Mouse (Mus musculus) left cerebral cortex, postnatal 14 days (tissue): Measurements from ENCODE around the gene Txndc9. TPM values are rescaled to one million over a fixed set of nuclear protein-coding genes. Genes with fewer than 3 reads are reported as not detected.

Experiments used
- DNase-seq, 2 experiments: peaks; one replicate each; pipeline ENCODE4 v3.0.0; 2021 to 2022; ENCODE audit warnings: low spot score in 2 of 2, mixed read lengths in 1 of 2
- intact Hi-C: fragments of 180-260 bp; cut with DNase I; formaldehyde crosslinking; loops from one replicate; pipeline ENCODE4 v1.15.1; 2025
- long read RNA-seq, 2 experiments: library from polyadenylated mRNA; stranded (forward); transcript quantifications; one replicate each; pipeline ENCODE4 v2.0.0; 2021
- total RNA-seq, 2 experiments: library from RNA; stranded (reverse); gene quantifications; 2 replicates each; pipeline ENCODE4 v1.2.3; 2021

The Txndc9 gene
- 10 to 100 TPM; 54.8 to 59.9 TPM for total RNA-seq
- long read RNA-seq, experiment 1, transcript Txndc9-201 (5 exons, 3,381 nt): major isoform, 22 of 58 reads
- long read RNA-seq, experiment 1, transcript Txndc9-207 (5 exons, 1,444 nt): minor isoform, 16 of 58 reads
- long read RNA-seq, experiment 1, transcript Txndc9-208 (5 exons, 1,699 nt): minor isoform, 10 of 58 reads
- long read RNA-seq, experiment 1, partial matches to known transcripts: 2 of 58 reads
- long read RNA-seq, experiment 1, other reads (novel, unspliced or antisense): 6 of 58 reads
- long read RNA-seq, experiment 2, transcript Txndc9-201 (5 exons, 3,381 nt): major isoform, 18 of 39 reads
- long read RNA-seq, experiment 2, transcript Txndc9-207 (5 exons, 1,444 nt): minor isoform, 10 of 39 reads
- long read RNA-seq, experiment 2, partial matches to known transcripts: 3 of 39 reads
- long read RNA-seq, experiment 2, other reads (novel, unspliced or antisense): 4 of 39 reads

DNA sequence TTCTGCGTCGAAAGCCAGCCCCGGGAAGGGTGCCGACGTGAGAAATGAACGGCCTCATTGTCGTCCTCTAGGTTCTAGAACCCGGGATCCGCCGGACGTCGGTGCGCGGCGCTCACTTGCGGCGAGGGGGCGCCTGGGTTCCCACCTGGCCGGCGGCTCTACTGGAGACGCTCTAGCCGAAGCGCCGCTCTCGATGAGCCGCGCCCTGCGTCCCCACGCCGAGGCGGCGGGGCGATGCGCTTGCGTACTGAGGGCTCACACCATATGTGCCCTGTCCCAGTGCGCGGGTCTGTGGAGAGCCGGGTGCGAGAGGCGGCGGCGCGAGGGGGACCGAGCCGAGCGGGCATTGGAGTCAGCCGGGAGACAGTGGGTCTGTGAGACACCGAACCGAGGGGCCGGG is at the start of gene Txndc9, which contains the start of gene Eif5b:
TSS of gene Txndc9 (minus strand) at position 27 of the 400 bp plus-strand sequence.
TSS of gene Eif5b (plus strand) at position 144 of the 400 bp plus-strand sequence.
- DNase-seq: peak; percentile 96 to 97
- intact Hi-C loops: loop anchor here (5.0 kb wide), 1 partner anchor 106 kb away; the partner anchor contains the start of genes Mitd1 and Mrpl30

DNA sequence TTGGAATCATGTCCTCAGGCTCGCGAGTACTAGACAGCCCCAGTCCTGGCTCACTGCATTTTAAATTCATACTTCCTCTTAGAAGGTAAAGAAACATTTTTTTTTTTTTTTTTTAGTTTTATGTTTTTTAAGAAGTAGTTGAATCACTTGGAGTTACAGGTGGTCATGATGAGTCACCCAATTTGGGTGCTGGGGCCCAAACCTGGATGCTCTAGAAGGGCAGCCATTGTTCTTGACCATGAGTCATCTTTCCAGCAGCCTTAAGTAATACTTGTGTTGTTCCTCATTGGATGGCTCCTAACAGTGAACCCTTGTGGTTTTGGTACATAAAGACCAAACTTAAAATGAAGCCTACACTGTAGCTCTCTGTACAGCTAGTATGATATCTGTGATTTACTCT is 41.2 kb upstream of the Txndc9 start:
- no peak for DNase-seq
- intact Hi-C loops: no loop called here

DNA sequence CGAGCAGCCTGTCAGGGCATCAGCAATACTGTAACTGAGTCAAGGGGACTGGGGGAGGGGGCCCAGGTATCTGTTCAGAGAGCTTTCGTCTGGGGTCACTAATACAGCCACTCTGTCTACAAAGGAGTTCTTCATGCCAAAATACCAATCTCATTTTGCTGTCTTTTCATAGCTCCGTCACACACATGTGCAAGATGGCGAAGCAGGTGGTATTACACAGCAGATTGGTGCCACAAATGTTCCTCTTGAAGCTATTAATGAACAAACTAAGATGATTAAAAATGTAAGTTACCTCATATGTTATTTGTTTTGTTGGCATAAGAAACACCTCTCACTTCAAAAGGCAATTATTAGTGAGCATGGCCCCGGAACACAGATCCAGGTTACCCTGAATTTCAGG is 39.7 kb upstream of the Txndc9 start:
- no peak for DNase-seq
- intact Hi-C loops: no loop called here

DNA sequence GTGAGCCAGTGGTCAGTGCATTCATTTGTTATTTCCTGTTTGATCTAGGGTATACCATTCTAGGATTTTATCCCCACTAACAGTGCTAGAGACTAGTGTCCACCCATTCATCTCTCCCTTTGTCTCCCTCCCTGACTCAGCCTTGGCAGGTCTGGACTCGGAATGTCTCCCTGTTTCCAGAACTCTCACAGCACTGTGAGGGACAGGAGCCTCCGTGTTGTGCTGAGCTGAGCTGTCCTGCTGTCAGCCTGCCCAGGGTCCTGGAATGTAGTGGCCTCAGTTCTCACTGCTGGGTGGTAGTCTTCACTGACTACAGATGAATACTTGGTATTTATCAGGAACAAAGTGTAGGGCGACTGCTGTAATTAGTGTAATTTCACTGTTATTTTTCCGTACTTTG is 37.8 kb upstream of the Txndc9 start:
- intact Hi-C loops: no loop called here
- no peak for DNase-seq

DNA sequence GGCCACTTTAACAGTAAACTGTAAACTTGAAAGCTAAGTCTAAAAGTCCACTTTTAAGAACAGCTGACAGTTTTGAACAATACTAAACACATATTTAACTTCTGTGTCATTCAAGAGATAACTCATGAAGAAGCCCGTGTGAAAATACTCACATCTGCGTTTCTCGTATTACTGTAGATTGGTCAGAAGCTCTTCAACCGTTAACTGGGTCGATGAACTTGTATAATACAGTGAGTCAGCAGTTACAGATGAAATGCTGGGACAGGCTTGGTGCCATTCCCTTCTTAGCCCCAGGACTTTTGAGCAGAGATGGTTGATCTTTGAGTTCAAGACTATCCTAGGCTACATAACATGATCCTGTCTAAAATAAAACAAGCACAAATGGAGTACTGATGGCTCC is 33.7 kb upstream of the Txndc9 start:
- DNase-seq: no peak
- intact Hi-C loops: no loop called here

DNA sequence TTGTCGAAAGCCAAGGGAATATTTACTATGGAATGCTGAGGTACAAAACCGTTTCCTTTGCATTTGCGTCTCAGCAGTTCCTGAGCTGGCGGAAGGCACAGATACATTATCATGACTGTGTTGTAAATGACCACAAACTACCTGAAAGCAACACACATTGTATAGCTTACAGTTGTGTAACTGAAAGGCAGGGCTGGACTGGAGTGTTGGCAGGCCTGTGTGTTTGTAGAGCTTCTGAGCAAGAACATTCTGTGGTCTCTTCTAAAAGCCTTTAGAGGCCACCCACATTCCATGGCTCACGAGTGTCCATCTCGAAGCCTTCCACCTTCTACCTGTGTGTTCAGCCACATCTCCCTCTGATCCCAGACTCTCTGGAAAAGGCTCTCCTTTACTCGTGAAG is 29.6 kb upstream of the Txndc9 start:
- no peak for DNase-seq
- intact Hi-C loops: no loop called here

DNA sequence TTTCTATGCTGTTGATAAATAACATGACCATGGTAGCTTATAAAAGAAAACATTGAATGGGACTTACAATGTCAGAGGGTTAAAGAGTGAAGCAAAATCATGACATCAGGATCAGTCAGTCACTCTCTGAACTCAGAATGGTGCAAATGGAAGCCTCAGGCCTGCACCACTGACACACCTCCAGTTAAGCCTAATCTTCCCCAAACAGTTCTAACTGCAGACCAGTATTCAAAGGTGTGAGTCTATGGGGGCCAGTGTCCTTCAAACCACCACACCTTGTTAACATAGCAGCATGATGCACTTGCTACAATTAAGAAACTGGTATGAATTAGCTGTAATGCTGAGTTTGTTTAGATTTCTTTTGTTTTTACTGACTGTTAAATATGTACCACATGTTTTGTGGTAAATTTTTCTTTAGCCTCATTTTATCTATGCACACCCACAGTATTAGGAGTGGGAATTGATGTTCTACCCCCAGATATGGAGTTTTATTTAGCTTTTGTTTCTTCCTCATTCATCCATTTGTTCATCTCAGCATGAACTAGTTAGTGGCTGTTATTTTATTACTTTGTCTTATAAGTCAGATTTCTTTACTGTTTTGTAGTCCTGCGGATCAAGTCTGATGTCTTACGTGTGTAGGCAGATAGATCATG is 17.0 kb upstream of the Txndc9 start:
- intact Hi-C loops: no loop called here

DNA sequence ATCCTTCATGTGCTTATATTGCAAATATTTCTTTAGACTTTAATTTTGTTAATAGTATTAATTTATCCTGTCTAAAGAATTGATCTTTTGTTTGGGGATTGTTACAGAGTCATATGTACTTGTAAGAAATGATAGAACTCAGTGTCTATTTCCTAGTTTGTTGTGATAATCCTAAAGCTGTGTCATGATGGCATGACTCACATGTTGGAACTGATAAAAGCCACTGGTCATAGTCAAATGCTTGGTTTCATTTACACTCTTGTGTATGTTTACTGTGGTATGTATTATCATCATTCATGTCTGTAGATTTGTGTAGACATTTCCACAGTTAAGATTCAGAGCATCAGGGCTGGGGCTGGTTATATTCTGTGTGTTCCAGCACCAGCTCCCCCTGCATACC is 14.8 kb upstream of the Txndc9 start:
- intact Hi-C loops: no loop called here
- DNase-seq: no peak

More for the DNA sequence above, 17.0 kb upstream of the Txndc9 start:
- no peak for DNase-seq

DNA sequence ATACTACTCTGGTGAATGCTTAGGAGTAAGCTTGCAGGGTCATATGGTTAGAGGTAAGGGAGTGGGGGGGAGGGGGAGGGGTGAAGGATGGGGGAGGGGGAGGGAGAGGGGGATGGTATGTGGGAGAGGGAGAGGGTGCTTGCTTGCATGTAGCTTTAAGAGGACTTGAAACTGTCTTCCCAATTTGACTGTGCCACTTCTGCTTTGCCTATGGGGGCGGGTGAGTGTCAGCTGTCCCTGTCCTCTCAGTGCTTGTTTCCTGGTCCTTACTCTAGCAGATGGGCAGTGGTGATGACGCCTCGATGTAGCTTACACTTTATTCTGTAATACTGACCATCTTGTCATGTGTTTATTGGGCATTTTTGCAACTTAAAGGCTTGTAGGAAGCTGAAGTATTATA is 14.4 kb upstream of the Txndc9 start:
- intact Hi-C loops: no loop called here
- DNase-seq: no peak

DNA sequence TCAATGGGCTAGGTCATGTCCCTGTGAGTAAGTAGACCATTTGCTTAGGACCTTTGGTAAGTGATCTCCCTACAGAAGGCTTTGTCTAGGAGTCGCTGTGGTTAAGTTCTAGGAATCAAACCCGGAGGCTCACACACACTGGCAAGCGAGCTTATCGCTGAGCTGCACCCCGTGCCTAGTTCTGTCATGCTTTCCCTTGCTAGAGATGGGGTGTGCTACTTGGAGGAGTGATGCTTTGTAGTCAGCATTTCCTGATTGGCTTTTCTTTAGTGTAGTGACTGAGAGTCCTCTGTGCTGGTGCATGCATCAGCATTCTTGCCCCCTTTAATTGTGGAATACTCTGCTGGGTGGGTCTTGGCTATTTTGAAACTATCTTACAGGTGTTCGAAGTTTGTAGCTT is 14.0 kb upstream of the Txndc9 start:
- intact Hi-C loops: no loop called here

DNA sequence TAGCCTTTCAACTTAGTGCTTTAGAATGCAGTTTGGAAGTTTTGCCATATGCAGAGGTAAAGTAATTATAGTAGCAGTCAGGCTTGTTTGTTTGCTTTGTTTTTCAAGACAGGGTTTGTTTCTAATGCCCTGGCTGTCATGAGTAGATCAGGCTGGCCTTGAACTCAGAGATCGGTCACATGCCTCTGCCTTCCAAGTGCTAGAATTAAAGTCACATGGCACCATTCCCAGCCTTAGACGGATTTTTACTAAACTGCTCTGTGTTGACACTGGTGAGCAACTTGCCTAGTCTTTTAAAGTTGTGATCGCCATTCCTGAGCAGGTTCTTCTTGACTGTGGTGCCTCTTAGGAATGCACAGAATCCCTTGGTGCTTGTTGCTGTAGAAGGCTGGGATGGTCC is 9.0 kb upstream of the Txndc9 start:
- intact Hi-C loops: no loop called here

More for the DNA sequence above, 14.0 kb upstream of the Txndc9 start:
- no peak for DNase-seq

DNA sequence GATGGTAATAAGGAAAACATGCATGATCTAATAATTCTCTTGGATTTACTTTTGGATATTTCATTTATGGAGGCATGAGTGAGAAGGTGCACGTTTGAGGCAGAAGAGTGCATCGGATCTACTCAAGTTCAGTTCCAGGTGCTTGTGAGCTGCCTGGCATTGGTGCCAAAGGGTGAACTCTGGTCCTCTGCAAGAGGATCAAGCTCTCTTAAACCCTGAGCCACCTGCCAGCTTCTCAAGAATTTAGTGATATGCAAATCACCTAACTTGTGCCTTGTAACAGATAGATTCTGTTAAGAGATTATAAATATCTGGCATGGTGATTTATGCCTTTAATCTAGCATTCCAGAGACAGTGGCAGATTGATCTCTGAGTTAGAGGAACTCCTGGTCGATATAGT is 5.4 kb upstream of the Txndc9 start:
- no peak for DNase-seq
- intact Hi-C loops: no loop called here

More for the DNA sequence above, 9.0 kb upstream of the Txndc9 start:
- no peak for DNase-seq

DNA sequence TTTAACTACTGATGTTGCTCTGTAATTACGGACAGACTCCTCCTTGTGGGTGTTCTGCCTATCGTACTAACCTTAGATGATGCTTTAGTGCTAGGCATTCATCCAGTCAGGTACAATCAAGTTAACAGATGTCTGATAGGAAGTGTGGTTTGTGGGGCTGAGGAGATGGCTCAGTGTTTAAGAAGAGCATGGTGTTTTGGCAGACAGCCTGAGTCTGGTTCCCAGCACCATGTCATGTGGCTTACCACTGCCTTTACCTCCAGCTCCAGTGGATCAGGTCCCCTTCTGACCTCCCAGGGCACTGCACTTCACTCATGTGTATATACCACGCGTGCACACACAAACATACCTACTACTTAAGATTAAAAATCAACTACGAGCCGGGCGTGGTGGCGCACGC is 4.3 kb upstream of the Txndc9 start:
- intact Hi-C loops: no loop called here
- no peak for DNase-seq

DNA sequence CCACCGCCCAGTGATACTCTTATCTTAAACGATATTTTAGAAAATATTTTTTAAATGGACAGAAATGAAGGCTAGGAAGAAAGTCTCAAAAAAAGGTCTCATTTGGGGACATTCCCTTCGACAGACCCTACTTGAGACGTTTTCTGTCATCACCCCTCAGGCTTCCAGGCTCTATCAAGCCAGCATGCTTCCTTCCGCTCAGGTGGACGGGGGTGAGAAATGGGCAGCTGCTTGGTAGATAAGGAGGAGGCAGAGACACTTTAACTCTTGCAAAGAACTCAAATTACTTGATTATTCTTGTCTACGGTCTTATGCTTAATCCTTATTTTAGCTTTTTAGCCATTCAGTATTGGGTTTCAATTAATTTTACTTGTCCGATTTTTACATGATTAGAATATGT is 3.2 kb upstream of the Txndc9 start:
- no peak for DNase-seq
- intact Hi-C loops: no loop called here

DNA sequence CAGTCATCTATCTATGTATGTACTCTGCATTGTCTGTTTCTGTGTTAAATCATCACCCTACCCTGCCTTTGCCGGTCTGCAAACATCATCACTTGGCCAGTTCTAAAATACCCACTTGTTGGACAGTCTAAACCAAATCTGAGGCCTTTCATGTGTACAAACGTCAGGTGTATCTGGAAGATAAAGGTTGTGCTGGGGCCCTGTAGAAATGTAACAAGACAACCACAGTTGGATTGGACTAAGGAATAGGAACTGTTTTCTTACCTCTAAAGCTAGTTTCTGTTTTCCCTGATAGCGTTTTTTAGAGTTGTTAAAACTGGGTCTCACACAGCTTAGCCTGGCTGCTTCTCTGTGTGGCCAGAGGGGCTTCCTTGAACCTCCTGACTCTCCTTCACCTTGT is 1.9 kb upstream of the Txndc9 start:
- intact Hi-C loops: loop anchor here (5.0 kb wide), 1 partner anchor 107 kb away; the partner anchor contains the start of genes Mitd1 and Mrpl30
- no peak for DNase-seq

DNA sequence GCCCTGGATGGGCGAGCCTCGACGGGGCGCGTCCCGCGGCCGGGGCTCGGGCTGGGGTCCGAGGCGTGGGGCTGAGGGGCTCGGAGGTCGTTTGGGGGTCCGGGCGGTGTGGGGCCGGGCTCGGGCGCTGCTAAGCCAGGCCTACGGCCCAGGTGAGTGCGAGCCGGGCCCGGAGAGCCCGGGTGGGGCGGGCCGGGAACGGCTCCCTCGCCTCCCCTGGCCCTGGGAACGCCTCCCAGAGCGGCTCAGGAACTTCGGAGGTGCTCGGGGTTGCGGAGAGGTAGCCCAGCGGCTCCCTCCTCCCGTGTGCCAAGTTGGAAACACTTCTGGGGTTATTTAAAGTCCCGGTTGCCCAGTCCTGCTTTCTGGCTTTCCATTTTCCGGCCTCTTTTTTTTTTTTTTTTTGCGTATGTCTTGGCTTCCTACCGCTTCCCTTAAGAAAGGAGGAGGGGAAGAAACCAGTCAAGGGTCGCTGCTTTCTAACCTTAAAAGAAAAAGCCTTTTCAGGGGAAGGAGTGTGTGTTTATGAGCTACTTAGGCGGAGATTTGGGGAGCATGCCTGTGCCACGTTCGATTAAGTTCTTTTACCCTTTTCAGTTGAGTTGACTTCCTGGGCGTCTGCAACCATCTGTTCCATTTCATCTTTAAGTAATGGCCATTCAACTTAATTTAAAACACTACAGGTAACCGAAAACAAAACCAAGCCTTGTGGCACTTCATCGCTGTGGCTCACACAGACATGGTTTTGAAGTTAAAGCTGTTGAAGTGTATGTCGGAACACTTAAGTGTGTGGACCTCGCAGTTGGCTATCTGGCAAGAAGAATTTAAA is 892 bp upstream of the Txndc9 start:
- intact Hi-C loops: loop anchor here (5.0 kb wide), 1 partner anchor 106 kb away; the partner anchor contains the start of genes Mitd1 and Mrpl30

DNA sequence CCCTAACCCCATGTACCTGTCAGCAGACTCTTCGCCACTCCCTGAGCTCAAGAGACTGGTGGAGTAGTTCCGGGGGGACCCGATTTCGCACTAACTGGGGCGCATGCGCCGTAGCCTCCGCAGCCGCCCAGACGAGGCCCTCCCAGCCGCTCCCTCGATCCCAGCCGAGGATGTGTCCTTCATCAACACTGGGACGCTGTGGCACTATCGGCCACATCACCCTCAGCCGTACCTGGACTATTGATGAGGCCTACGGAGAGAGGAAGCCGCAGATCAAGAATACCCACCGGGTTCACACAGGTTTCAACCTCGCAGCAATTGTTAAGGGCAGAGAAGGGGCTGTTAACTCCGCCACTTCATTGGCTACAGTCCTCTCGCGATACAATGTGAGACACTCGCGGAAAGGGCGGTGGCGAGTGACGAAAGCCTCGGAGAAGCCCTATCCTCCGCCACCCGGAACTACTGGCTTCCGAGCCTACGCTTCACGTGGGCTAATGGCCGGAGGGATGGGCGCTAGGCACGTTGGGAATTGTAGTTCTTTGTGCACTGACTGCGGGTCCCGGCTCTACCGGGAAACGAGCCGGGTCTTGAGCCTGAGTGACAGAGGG is 712 bp downstream of the Txndc9 start:
- intact Hi-C loops: loop anchor here (5.0 kb wide), 1 partner anchor 105 kb away; the partner anchor contains the start of genes Mitd1 and Mrpl30
- DNase-seq: peak; percentile 98 to 99

More for the DNA sequence above, 892 bp upstream of the Txndc9 start:
- no peak for DNase-seq

DNA sequence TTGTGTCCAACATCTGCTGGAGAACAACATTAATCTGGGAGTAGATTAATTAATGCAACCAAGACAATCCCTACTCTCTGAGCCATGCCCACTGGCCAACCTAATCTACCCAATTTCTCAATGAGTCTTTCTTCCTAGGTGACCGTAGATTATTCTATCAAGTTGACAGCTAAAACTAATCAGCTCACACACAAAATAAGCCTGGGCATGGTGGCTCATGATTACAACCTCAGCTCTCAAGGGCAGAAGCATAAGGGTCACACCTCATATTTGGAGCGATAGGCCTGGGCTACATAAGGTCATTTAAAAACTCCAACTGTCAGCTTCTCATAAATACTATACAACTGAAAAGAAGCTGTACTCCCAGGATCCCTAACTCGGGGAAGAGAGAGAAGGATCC is 1.5 kb downstream of the Txndc9 start:
- intact Hi-C loops: loop anchor here (5.0 kb wide), 1 partner anchor 104 kb away; the partner anchor contains the start of genes Mitd1 and Mrpl30
- no peak for DNase-seq

DNA sequence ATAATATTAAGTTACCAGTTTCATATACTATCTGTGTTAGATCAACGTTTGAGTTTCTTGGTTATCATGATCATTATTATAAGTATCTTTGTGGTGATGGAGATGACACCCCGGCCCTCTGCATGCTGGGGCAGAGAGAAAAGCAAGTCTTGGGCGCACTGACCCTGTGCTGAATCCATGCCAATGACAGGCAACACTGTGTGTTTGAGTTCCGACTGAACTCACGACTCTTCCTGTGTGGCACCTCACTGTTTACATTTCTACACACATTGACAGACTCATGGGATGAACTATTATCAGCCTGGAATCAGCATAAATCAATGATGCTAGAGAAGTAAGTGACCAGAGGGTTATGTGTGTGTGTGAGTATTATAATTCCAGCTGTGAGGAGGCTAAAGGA is 9.8 kb downstream of the Txndc9 start:
- DNase-seq: no peak
- intact Hi-C loops: loop anchor here (5.0 kb wide), 1 partner anchor 86 kb away; no protein-coding TSS in a partner anchor
